Mouse (Mus musculus) erythroblast, embryonic 14.5 days (primary cell): ENCODE measurements around the gene Plekhd1.

Experiments
- GATA1 ChIP-seq: IDR thresholded peaks from 2 replicates; pipeline ENCODE4 v1.6.1; 2012; ENCODE audit warnings: low read length, inconsistent platforms, mixed read lengths
- TAL1 ChIP-seq: IDR thresholded peaks from 3 replicates; pipeline ENCODE4 v1.6.1; 2012; ENCODE audit warnings: low read length, inconsistent platforms, mixed read lengths

DNA sequence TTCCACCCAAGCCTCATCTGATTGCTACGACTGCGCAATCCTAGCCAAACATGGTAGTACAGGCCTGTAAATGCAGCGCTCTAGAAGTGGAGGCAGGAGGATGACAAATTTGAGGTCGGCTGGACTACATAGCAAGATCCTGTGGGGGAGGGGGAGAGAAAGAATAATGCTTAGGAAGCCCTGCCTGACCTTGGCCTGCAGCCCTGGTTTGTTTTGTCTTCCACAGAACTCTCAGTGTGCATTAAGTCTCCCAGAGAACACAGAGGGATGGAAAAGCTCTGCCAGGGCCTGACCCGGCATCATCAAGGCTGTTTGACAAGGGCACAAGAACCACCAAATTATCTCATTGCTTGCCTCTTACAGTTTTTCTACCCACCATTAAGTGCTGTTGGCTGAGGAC lies 2.7 kb upstream of the Plekhd1 start:
- TF ChIP-seq TAL1 (no peak), GATA1 (no peak)
